Mouse (Mus musculus): Measurements from ENCODE around the gene Acsl1. TPM values are rescaled to one million over a fixed set of nuclear protein-coding genes. Genes with fewer than 3 reads are reported as not detected.

The Acsl1 gene
- polyA plus RNA-seq, 1 experiment = not detected

DNA sequence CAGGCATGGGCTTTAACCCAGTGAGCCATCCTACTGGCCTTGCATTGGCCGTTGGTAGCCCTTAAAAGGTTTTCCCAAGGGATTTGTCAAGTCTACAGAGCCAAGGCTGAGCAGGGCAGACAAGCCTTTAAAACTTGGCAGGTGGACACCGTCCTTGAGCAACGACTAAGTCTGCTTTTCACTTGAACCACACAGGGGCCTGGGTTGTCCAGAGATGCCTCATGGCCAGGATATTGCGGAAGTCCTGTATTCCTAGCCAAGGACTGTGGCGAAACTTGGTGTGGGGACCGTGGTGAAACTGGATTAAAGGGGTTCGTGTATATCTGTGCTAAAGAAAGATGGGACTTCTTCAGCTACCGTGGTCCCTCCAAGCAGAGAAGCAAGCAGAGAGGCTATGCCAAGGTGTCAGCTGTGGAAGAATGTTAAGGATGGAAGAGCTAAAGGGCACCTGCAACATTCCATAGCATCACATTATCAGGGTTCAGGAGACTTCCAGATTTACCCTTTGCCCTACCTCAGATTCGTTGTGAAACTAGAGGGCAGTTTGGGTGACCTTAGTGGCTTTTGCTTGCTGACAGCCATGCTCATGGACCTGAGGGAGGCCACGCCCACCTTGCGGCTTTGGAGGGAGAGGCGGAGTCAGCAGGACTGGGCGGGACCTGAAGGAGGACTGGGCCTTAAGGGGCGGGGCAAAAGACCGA is 596 bp upstream of the Acsl1 start:
- TF ChIP-seq POLR2A (IDR thresholded peaks at IDR 0.05; ENCODE audit: insufficient read depth, low read depth, low read length) (no peak), CTCF (IDR thresholded peaks at IDR 0.05; ENCODE audit: insufficient read depth, low read depth, low read length) (no peak)
- no peak overlapping the region for H3K27ac ChIP-seq (ENCODE audit: insufficient read depth, low read depth, low read length)
- peaks cover 3% of the 10 kb centered on the region; the same call in 1 of the 2 replicates for H3K4me1 ChIP-seq (ENCODE audit: control insufficient read depth, insufficient read depth, low read length)
- H3K4me3 ChIP-seq (ENCODE audit: insufficient read depth, low read depth, low read length) = peak overlapping the region; percentile 81
- 33% methylated on average over 15 of the region's 15 CpGs for WGBS

DNA sequence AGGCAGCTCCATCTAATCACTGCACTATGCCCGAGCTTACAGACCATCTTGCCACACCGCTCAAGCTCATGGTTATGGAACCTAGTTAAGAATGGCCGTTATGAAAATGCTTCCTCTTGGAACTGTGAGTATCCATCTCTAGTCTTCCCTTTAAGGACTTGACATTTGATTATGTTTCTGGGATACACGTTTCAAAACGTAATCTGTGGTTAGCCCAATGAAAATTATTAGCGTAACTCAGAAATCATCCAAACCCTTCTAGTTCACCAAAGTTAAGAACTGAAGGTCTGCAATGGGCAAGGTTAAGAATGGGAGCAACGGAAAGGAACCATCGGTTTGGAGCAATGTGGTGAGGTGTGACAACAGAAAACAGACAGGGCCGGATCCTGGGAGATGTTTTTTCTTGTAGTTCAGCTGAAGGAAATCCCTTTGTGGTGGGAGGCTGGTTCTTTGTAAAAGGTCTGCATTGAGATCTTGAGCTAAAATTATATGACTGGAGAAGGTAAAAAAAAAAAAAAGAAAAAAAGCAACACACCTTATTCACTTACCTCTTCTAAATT is 1.2 kb downstream of the Acsl1 start:
- 27% methylated on average over 9 of the region's 9 CpGs for WGBS
- Histone ChIP-seq H3K4me3 (ENCODE audit: insufficient read depth, low read depth, low read length) (peak overlapping the region; percentile 17; the same call in 1 of the 2 replicates), H3K4me1 (ENCODE audit: control insufficient read depth, insufficient read depth, low read length) (peaks cover 3% of the 10 kb centered on the region; the same call in 1 of the 2 replicates), H3K27ac (ENCODE audit: insufficient read depth, low read depth, low read length) (no peak overlapping the region)
- no peak for TF ChIP-seq POLR2A (IDR thresholded peaks at IDR 0.05; ENCODE audit: insufficient read depth, low read depth, low read length)
- TF ChIP-seq CTCF (IDR thresholded peaks at IDR 0.05; ENCODE audit: insufficient read depth, low read depth, low read length) = no peak

DNA sequence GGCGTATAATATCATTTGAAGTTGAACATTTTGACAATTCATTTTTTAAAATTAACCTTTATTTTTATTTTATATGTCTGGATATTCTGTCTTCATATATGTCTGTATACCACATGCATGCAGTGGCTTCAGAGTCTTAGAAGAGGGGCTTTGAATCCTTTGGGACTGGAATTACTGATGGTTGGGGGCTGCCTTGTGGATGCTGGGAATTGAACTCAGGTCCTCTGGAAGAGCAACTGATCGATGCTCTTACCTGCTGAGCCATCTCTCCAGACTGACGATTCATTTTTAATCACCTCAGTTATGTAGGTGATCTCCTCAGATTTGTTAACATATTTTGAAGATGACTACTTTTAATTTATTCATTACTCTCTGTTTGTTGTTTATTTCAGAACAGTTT is 3.3 kb downstream of the Acsl1 start:
- WGBS = 97% methylated on average over 3 of the region's 3 CpGs
- Histone ChIP-seq H3K27ac (ENCODE audit: insufficient read depth, low read depth, low read length) (no peak overlapping the region), H3K4me1 (ENCODE audit: control insufficient read depth, insufficient read depth, low read length) (peaks cover 6% of the 10 kb centered on the region; the same call in 1 of the 2 replicates), H3K4me3 (ENCODE audit: insufficient read depth, low read depth, low read length) (no peak overlapping the region)
- TF ChIP-seq CTCF (IDR thresholded peaks at IDR 0.05; ENCODE audit: insufficient read depth, low read depth, low read length) = no peak
- TF ChIP-seq POLR2A (IDR thresholded peaks at IDR 0.05; ENCODE audit: insufficient read depth, low read depth, low read length) = no peak

DNA sequence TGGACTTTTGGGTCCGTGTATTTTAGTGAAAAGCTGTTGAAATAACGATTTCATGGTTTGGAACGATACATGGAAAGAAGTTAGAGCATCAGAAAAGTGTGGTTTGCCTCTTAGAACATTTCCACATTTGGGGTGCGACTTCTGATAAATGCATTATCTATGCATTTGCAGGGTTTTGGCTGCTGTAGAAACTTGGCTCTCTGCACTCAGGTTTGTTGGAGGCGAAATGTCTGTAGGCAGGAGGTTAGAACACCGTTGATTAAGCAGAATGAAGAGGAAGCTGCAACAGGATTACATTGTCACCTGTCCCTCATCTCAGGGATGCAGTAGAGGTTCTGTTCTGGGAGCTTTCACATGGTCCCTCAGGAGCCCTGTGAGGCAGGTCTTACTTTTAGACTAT is 3.8 kb downstream of the Acsl1 start:
- Histone ChIP-seq H3K27ac (ENCODE audit: insufficient read depth, low read depth, low read length) (no peak overlapping the region), H3K4me1 (ENCODE audit: control insufficient read depth, insufficient read depth, low read length) (peaks cover 8% of the 10 kb centered on the region; the same call in 1 of the 2 replicates), H3K4me3 (ENCODE audit: insufficient read depth, low read depth, low read length) (no peak overlapping the region)
- 92% methylated on average over 6 of the region's 6 CpGs for WGBS
- TF ChIP-seq CTCF (IDR thresholded peaks at IDR 0.05; ENCODE audit: insufficient read depth, low read depth, low read length) = no peak
- no peak for TF ChIP-seq POLR2A (IDR thresholded peaks at IDR 0.05; ENCODE audit: insufficient read depth, low read depth, low read length)

DNA sequence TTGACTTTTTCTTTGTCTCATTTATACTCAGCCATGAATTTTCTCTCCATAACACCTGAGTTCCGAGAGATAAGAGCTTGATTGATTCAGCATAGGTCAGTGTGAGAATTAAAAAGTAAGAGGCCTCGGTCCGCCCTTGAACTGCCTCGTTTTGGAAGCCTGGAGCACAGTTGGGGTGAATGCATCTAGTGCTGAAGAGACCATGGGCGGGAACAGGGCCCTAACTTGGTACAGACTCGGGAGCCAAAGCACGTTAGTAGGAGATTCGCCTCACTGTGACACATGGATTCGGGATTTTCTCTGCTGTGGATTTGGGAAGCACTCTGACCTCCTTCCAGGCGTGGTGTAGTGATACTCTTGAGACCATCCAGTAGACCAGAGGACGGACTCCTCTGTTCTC is 4.6 kb downstream of the Acsl1 start:
- peaks cover 14% of the 10 kb centered on the region for H3K4me1 ChIP-seq (ENCODE audit: control insufficient read depth, insufficient read depth, low read length)
- no peak overlapping the region for H3K4me3 ChIP-seq (ENCODE audit: insufficient read depth, low read depth, low read length)
- 93% methylated on average over 11 of the region's 11 CpGs for WGBS
- TF ChIP-seq POLR2A (IDR thresholded peaks at IDR 0.05; ENCODE audit: insufficient read depth, low read depth, low read length) (no peak), CTCF (IDR thresholded peaks at IDR 0.05; ENCODE audit: insufficient read depth, low read depth, low read length) (no peak)
- no peak overlapping the region for H3K27ac ChIP-seq (ENCODE audit: insufficient read depth, low read depth, low read length)

DNA sequence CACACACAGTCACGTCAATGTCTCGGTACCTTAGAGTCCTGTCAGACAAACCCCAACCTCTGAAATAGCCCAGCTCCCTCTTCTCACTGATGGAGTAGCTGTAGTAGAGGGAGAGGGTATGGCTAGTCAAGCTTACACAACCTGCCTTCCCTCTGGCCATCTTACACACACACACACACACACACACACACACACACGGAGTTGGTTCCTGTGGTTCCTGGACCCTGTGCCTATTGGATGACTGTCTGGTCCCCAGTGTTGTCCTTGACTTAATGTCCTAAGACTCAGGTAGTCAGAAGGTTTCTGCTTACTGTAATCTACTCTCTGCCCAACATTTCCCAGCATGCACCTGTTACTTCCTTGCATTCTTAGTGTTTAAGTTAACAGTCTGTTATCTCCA is 5.1 kb downstream of the Acsl1 start:
- Histone ChIP-seq H3K4me3 (ENCODE audit: insufficient read depth, low read depth, low read length) (no peak overlapping the region), H3K4me1 (ENCODE audit: control insufficient read depth, insufficient read depth, low read length) (peaks cover 16% of the 10 kb centered on the region), H3K27ac (ENCODE audit: insufficient read depth, low read depth, low read length) (no peak overlapping the region)
- TF ChIP-seq POLR2A (IDR thresholded peaks at IDR 0.05; ENCODE audit: insufficient read depth, low read depth, low read length) (no peak), CTCF (IDR thresholded peaks at IDR 0.05; ENCODE audit: insufficient read depth, low read depth, low read length) (no peak)
- WGBS = 92% methylated on average over 3 of the region's 3 CpGs

DNA sequence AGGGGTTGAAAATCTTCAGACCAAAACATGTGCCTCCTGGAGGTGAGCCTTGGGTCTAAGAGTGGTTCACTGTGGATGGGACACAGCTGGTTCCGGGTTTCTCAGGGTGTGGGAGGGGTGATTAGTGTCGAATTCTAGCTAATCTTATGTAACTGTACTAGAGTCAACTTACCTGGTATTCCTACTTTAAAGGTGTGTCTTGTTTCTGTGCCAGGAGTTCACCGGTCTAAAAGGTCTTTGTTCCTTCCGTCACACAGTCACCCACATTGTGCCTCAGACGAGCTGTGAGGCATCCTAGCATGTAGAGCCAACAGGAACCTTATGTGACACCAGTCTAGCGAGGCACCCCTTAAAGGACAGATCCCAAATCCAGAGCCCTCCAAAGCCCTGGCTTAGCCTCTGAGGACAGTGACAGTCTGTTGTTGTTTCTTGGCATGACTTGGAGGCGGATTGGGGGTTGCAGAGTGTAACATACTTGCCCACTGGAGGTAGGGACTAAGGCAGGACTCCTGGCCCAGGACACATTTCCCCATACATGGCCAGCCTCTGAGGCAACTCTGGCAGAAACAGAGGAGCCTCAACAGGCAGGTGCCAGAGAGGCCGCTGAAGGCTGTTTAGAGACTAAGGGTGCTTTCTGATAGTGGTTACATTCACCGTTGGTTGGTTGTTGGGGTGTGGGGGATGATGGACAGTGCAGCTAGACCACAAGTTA is 7.1 kb downstream of the Acsl1 start:
- Histone ChIP-seq H3K4me1 (ENCODE audit: control insufficient read depth, insufficient read depth, low read length) (peaks cover 16% of the 10 kb centered on the region), H3K27ac (ENCODE audit: insufficient read depth, low read depth, low read length) (no peak overlapping the region), H3K4me3 (ENCODE audit: insufficient read depth, low read depth, low read length) (no peak overlapping the region)
- WGBS = 87% methylated on average over 9 of the region's 9 CpGs
- TF ChIP-seq CTCF (IDR thresholded peaks at IDR 0.05; ENCODE audit: insufficient read depth, low read depth, low read length) = no peak
- no peak for TF ChIP-seq POLR2A (IDR thresholded peaks at IDR 0.05; ENCODE audit: insufficient read depth, low read depth, low read length)

DNA sequence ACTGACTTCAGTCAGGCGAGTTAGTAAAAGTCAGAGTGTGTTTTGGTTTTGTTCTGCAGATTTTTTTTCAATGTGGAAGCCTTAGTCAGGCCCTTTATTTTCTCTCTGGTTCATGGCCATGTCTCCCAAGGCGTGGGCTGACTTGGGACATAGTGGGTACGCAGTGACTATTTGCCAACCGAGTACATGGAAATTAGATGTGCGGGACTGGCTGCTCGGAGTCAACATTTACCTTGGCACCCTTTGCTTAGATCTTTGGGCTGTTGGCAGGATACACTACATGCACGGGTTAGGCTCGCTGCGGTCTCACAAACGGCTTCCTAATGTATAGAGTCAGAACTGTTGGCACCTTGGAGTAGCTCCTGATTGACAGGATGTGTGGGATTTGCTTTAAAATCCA is 7.9 kb downstream of the Acsl1 start:
- TF ChIP-seq POLR2A (IDR thresholded peaks at IDR 0.05; ENCODE audit: insufficient read depth, low read depth, low read length) (no peak), CTCF (IDR thresholded peaks at IDR 0.05; ENCODE audit: insufficient read depth, low read depth, low read length) (no peak)
- H3K27ac ChIP-seq (ENCODE audit: insufficient read depth, low read depth, low read length) = no peak overlapping the region
- H3K4me1 ChIP-seq (ENCODE audit: control insufficient read depth, insufficient read depth, low read length) = peaks cover 14% of the 10 kb centered on the region
- 88% methylated on average over 10 of the region's 10 CpGs for WGBS
- no peak overlapping the region for H3K4me3 ChIP-seq (ENCODE audit: insufficient read depth, low read depth, low read length)

Measured in olfactory bulb, adult 2 months (tissue).